Mouse (Mus musculus): Measurements from ENCODE around the gene Asb6. TPM values are rescaled to one million over a fixed set of nuclear protein-coding genes. Genes with fewer than 3 reads are reported as not detected.

Asb6 gene
- 23.0 and 54.9 TPM in 2 replicates for polyA plus RNA-seq (2012; ENCODE audit: low replicate concordance)

DNA sequence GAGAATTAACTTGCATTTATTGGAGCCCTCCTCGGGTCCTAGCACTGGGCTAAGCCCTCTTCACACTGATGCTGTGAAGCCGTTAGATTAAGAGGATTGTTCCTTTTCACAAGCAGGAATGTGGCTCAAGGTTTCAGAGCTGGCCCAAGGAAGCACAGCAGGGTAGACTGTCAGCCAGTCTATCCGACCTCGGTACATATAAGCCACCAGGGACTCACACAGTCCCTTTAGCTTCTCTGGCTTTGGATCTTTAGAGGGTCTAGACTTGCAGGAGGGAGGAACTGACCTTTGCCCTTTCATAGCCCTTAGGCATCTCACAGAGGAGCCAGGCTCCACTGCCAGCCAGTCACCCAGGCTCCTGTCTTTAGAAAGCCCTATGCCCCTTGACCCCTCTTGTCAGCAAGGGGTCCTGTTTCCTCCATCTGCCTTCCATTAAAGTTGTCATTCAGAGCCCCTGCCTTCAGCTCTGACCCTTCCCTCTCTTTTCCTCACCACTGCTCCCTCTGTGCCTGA is at the start of gene Asb6:
Asb6 (minus strand) TSS at position 51 of the 513 bp plus-strand sequence.

DNA sequence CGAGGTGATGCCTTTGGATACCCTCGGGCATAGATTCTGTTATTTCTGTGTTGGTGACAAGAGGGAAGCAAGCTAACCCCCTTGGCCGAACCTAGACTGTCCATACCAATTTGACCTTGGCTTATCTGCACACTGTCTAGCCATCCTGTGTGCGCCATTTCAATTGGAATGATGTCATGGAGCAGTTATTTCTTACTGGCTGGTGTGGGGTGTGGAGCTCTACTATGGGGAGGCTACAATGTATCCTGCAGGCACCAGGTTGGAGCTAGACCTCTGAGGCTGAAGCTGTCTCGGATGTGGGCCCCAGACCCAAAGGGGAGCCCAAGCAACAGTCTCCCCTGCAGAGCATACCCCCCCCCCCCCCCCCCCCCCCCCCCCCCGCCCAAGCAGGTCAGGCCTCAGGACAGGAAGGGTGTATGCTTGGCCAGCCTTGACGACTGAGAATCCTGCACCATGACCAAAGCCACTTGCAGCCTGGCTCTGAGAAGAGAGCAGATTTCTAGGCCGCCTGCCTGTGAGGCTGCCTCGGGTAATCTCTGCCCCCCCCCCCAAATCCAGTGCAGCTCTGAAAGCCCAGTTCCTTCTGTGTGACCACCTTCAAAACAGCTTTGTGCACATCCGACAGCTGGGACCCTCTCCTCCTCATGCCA is 4.4 kb upstream of the Asb6 start, which contains the start of gene Prrx2:
Prrx2 (plus strand) TSS at position 600 of the 650 bp plus-strand sequence.

DNA sequence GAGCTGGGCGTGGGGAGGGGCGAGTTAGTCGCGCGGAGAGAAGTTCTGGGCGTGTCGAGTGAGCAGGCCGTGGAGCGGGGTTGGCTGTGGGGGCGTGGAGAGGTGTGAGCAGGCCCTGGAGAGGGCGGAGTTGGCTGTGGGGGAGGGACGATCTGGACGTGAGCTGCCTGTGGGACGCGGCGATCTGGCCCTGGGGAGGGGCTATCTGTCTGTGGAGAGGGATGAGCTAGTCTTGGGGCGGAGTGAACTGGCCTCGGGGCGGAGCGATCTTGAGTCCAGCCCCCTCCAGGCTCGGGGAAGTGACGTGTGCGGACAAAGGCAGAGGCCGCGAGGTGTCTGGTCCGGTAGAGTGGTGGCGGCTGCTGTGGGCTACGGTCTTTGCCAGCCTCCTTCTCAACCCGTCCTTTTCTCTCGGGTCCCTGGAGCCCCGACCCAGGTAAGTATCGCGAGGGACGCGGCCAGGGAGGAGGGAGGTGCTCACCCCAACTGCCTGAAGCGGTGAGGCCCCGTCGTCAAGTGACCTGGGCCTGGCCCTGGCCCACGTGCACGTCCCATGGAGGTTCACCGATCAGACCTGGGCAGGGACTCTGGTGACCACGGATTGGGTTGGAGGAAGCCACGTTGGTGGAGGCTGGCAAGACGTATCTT is 22.4 kb downstream of the Asb6 start, which contains the start of gene Ntmt1:
Ntmt1 (plus strand) TSS at position 179 of the 648 bp plus-strand sequence.

GRCm38 (mm10) chr2:30803604-30804003 is 26.5 kb downstream of the Asb6 start, which contains the start of gene 1700001O22Rik:
TSS of gene 1700001O22Rik (minus strand) at chr2:30803661.

Other genes starting within 250 kb of the Asb6 start
- 0.47 TPM in 1 of 2 replicates, not detected in the other for gene Cstad, start 235.3 kb downstream of the Asb6 start, polyA plus RNA-seq (2012; ENCODE audit: low replicate concordance)
- gene 1700001O22Rik, start 26.7 kb downstream of the Asb6 start, polyA plus RNA-seq (2012; ENCODE audit: low replicate concordance) = 0.61 TPM in 1 of 2 replicates, not detected in the other
- 26.3 and 33.7 TPM in 2 replicates for gene Ntmt1, start 22.5 kb downstream of the Asb6 start, polyA plus RNA-seq (2012; ENCODE audit: low replicate concordance)
- gene Prrx2, start 4.6 kb upstream of the Asb6 start, polyA plus RNA-seq (2012; ENCODE audit: low replicate concordance) = 0.45 and 0.87 TPM in 2 replicates
- gene Ptges, start 99.5 kb upstream of the Asb6 start, polyA plus RNA-seq (2012; ENCODE audit: low replicate concordance) = 0.61 TPM in 1 of 2 replicates, not detected in the other
- 25.1 and 38.2 TPM in 2 replicates for gene Tor1b, start 122.6 kb upstream of the Asb6 start, polyA plus RNA-seq (2012; ENCODE audit: low replicate concordance)
- gene Tor1a, start 137.6 kb upstream of the Asb6 start, polyA plus RNA-seq (2012; ENCODE audit: low replicate concordance) = 213 and 219 TPM in 2 replicates
- gene BC005624, start 151.9 kb upstream of the Asb6 start, polyA plus RNA-seq (2012; ENCODE audit: low replicate concordance) = 4.8 and 9.4 TPM in 2 replicates
- gene Usp20, start 151.9 kb upstream of the Asb6 start, polyA plus RNA-seq (2012; ENCODE audit: low replicate concordance) = 4.3 and 27.3 TPM in 2 replicates

Measured in leukemia stem cell, adult 10-12 weeks (primary cell).